Mouse (Mus musculus) heart, embryonic 15.5 days (tissue): Measurements from ENCODE around the gene Rims3. TPM values are rescaled to one million over a fixed set of nuclear protein-coding genes. Genes with fewer than 3 reads are reported as not detected.
A peak's percentile ranks its signal among the peaks of the same experiment; 100 is the strongest.

Source experiments
- ATAC-seq: fragments of 200-750 bp; cut with Nextera tagmentation; replicated peaks from 2 replicates; pipeline ENCODE4 v1.8.0; 2017; ENCODE audit warnings: low read depth, moderate TSS enrichment; ENCODE audit not compliant: insufficient number of reproducible peaks, insufficient read depth, low FRiP score
- H3K27ac ChIP-seq: fragments of 300-500 bp; sonication (generic); 2 replicates; pipeline ENCODE4 v1.5.1; 2015; ENCODE audit warnings: mild to moderate bottlenecking, inconsistent platforms
- H3K27me3 ChIP-seq: fragments of 300-500 bp; sonication (generic); 2 replicates; pipeline ENCODE4 v1.6.1; 2015; ENCODE audit warnings: inconsistent platforms
- H3K36me3 ChIP-seq: fragments of 300-500 bp; sonication (generic); 2 replicates; pipeline ENCODE4 v1.6.1; 2015; ENCODE audit warnings: mild to moderate bottlenecking, inconsistent platforms
- H3K4me1 ChIP-seq: fragments of 300-500 bp; sonication (generic); replicated peaks from 2 replicates; pipeline ENCODE4 v1.6.1; 2015; ENCODE audit warnings: inconsistent platforms
- H3K4me2 ChIP-seq: fragments of 300-500 bp; sonication (generic); 2 replicates; pipeline ENCODE4 v1.6.1; 2015; ENCODE audit warnings: inconsistent platforms, mild to moderate bottlenecking, moderate library complexity
- H3K4me3 ChIP-seq: fragments of 300-500 bp; sonication (generic); 2 replicates; pipeline ENCODE4 v1.5.1; 2015; ENCODE audit warnings: mild to moderate bottlenecking, inconsistent platforms
- H3K9ac ChIP-seq: fragments of 300-500 bp; sonication (generic); 2 replicates; pipeline ENCODE4 v1.6.1; 2015; ENCODE audit warnings: mild to moderate bottlenecking, inconsistent platforms
- H3K9me3 ChIP-seq: fragments of 300-500 bp; sonication (generic); replicated peaks from 2 replicates; pipeline ENCODE4 v1.6.1; 2016; ENCODE audit warnings: inconsistent platforms
- WGBS: fragments of 180-500 bp; shearing (Covaris S2); methylation state at CpG from one replicate; pipeline ENCODE4 v1.1.7; 2015; ENCODE audit warnings: mixed read lengths; 5-methylcytosine and 5-hydroxymethylcytosine counted together
- polyA plus RNA-seq: library from polyadenylated mRNA; unstranded; fragments of >200 nt; fragmentation: Nextera tagmentation; extraction: Ambion mirVana; gene quantifications from 2 replicates; pipeline ENCODE4 v1.2.1, GENCODE M21; 2015

Rims3 gene
- polyA plus RNA-seq, 1 experiment from 2014 or later: 0.25 TPM

GRCm38 (mm10) chr4:120893656-120894401 is 39.2 kb downstream of the Rims3 start:
- H3K9ac ChIP-seq: no peak overlapping the region
- no peak for ATAC-seq
- H3K4me1 ChIP-seq: no peaks in the 10 kb centered on the region
- no peak overlapping the region for H3K27ac ChIP-seq
- 59% methylated on average over 11 of the region's 11 CpGs for WGBS
- no peaks in the 10 kb centered on the region for H3K36me3 ChIP-seq
- H3K27me3 ChIP-seq: peaks cover 17% of the 10 kb centered on the region; the same call in 1 of the 2 replicates
- H3K4me2 ChIP-seq: no peak overlapping the region
- H3K9me3 ChIP-seq: no peaks in the 10 kb centered on the region
- H3K4me3 ChIP-seq: no peak overlapping the region

- WGBS: 68% methylated on average over 11 of the region's 11 CpGs
These were observed 40.0 kb downstream of the Rims3 start for GRCm38 (mm10) chr4:120894584-120894983.

GRCm38 (mm10) chr4:120895226-120895625 is 40.6 kb downstream of the Rims3 start:
- Histone ChIP-seq H3K9me3 (no peaks in the 10 kb centered on the region), H3K27ac (no peak overlapping the region), H3K4me2 (no peak overlapping the region), H3K4me3 (no peak overlapping the region), H3K9ac (no peak overlapping the region), H3K4me1 (no peaks in the 10 kb centered on the region), H3K36me3 (no peaks in the 10 kb centered on the region), H3K27me3 (0 out of 2 replicates have a peak, but pooled peaks cover 14% of the 10 kb centered on the region)
- 75% methylated on average over 7 of the region's 7 CpGs for WGBS
- ATAC-seq: no peak

More at GRCm38 (mm10) chr4:120894584-120894983, 40.0 kb downstream of the Rims3 start:
- no peaks in the 10 kb centered on the region for H3K9me3 ChIP-seq
- H3K27ac ChIP-seq: no peak overlapping the region
- no peak overlapping the region for H3K4me3 ChIP-seq
- ATAC-seq: no peak
- no peaks in the 10 kb centered on the region for H3K36me3 ChIP-seq
- H3K27me3 ChIP-seq: 0 out of 2 replicates have a peak, but pooled peaks cover 14% of the 10 kb centered on the region
- no peaks in the 10 kb centered on the region for H3K4me1 ChIP-seq
- H3K4me2 ChIP-seq: no peak overlapping the region
- no peak overlapping the region for H3K9ac ChIP-seq

GRCm38 (mm10) chr4:120895810-120896584 is 41.4 kb downstream of the Rims3 start:
- Histone ChIP-seq H3K27ac (no peak overlapping the region), H3K4me1 (no peaks in the 10 kb centered on the region), H3K9ac (no peak overlapping the region), H3K9me3 (no peaks in the 10 kb centered on the region), H3K4me2 (no peak overlapping the region), H3K36me3 (no peaks in the 10 kb centered on the region), H3K4me3 (no peak overlapping the region), H3K27me3 (0 out of 2 replicates have a peak, but pooled peaks cover 14% of the 10 kb centered on the region)
- 61% methylated on average over 7 of the region's 7 CpGs for WGBS
- no peak for ATAC-seq

GRCm38 (mm10) chr4:120904533-120904932 is 49.9 kb downstream of the Rims3 start:
- WGBS: 53% methylated on average over 4 of the region's 4 CpGs
- H3K27ac ChIP-seq: no peak overlapping the region

GRCm38 (mm10) chr4:120905644-120906043 is 51.0 kb downstream of the Rims3 start:
- Histone ChIP-seq H3K9me3 (no peaks in the 10 kb centered on the region), H3K9ac (no peak overlapping the region), H3K27me3 (no peaks in the 10 kb centered on the region), H3K4me3 (no peak overlapping the region), H3K27ac (no peak overlapping the region), H3K4me2 (no peak overlapping the region), H3K36me3 (no peaks in the 10 kb centered on the region), H3K4me1 (no peaks in the 10 kb centered on the region)
- ATAC-seq: no peak
- 72% methylated on average over 5 of the region's 5 CpGs for WGBS

More at GRCm38 (mm10) chr4:120904533-120904932, 49.9 kb downstream of the Rims3 start:
- Histone ChIP-seq H3K9me3 (no peaks in the 10 kb centered on the region), H3K4me2 (no peak overlapping the region), H3K4me1 (no peaks in the 10 kb centered on the region), H3K9ac (no peak overlapping the region), H3K36me3 (no peaks in the 10 kb centered on the region), H3K27me3 (no peaks in the 10 kb centered on the region), H3K4me3 (no peak overlapping the region)
- ATAC-seq: no peak

GRCm38 (mm10) chr4:120909558-120910150 is 55.0 kb downstream of the Rims3 start:
- 29% methylated on average over 15 of the region's 15 CpGs for WGBS
- ATAC-seq: no peak
- H3K9me3 ChIP-seq: no peaks in the 10 kb centered on the region
- no peaks in the 10 kb centered on the region for H3K27me3 ChIP-seq
- H3K4me2 ChIP-seq: peak overlapping the region; percentile 28; the same call in 1 of the 2 replicates
- H3K36me3 ChIP-seq: no peaks in the 10 kb centered on the region
- no peak overlapping the region for H3K27ac ChIP-seq
- H3K4me1 ChIP-seq: no peaks in the 10 kb centered on the region
- H3K9ac ChIP-seq: no peak overlapping the region
- H3K4me3 ChIP-seq: no peak overlapping the region

- no peak for ATAC-seq
- H3K27ac ChIP-seq: no peak overlapping the region
- H3K27me3 ChIP-seq: 0 out of 2 replicates have a peak, but pooled peaks cover 3% of the 10 kb centered on the region
- 57% methylated on average over 6 of the region's 6 CpGs for WGBS
- H3K4me2 ChIP-seq: no peak overlapping the region
- no peaks in the 10 kb centered on the region for H3K9me3 ChIP-seq
- no peaks in the 10 kb centered on the region for H3K36me3 ChIP-seq
- H3K9ac ChIP-seq: no peak overlapping the region
- H3K4me1 ChIP-seq: no peaks in the 10 kb centered on the region
- H3K4me3 ChIP-seq: no peak overlapping the region
These were observed 56.5 kb downstream of the Rims3 start for GRCm38 (mm10) chr4:120911086-120911485.

GRCm38 (mm10) chr4:120912866-120913265 is 58.2 kb downstream of the Rims3 start:
- Histone ChIP-seq H3K36me3 (no peaks in the 10 kb centered on the region), H3K27ac (no peak overlapping the region), H3K4me3 (no peak overlapping the region), H3K9me3 (no peaks in the 10 kb centered on the region), H3K4me1 (no peaks in the 10 kb centered on the region), H3K9ac (no peak overlapping the region), H3K27me3 (0 out of 2 replicates have a peak, but pooled peaks cover 5% of the 10 kb centered on the region), H3K4me2 (no peak overlapping the region)
- ATAC-seq: no peak
- 46% methylated on average over 4 of the region's 4 CpGs for WGBS

GRCm38 (mm10) chr4:120913443-120913842 is 58.8 kb downstream of the Rims3 start:
- Histone ChIP-seq H3K9ac (no peak overlapping the region), H3K27me3 (0 out of 2 replicates have a peak, but pooled peaks cover 5% of the 10 kb centered on the region), H3K4me1 (no peaks in the 10 kb centered on the region), H3K27ac (no peak overlapping the region), H3K36me3 (no peaks in the 10 kb centered on the region), H3K9me3 (no peaks in the 10 kb centered on the region), H3K4me2 (no peak overlapping the region), H3K4me3 (no peak overlapping the region)
- no peak for ATAC-seq
- WGBS: 58% methylated on average over 8 of the region's 8 CpGs

- no peak overlapping the region for H3K9ac ChIP-seq
- H3K36me3 ChIP-seq: no peaks in the 10 kb centered on the region
- H3K9me3 ChIP-seq: no peaks in the 10 kb centered on the region
- H3K4me1 ChIP-seq: no peaks in the 10 kb centered on the region
- H3K4me3 ChIP-seq: no peak overlapping the region
- H3K27ac ChIP-seq: no peak overlapping the region
- no peak for ATAC-seq
- H3K4me2 ChIP-seq: no peak overlapping the region
- 0 out of 2 replicates have a peak, but pooled peaks cover 5% of the 10 kb centered on the region for H3K27me3 ChIP-seq
- WGBS: 45% methylated on average over 1 of the region's 1 CpGs
These were observed 59.2 kb downstream of the Rims3 start for GRCm38 (mm10) chr4:120913861-120914260.
